Mouse (Mus musculus) right cerebral cortex, postnatal 36 days (tissue): Measurements from ENCODE around the gene Gm7247.
"Not testable (repeated sequence)": the region's sequence is repeated elsewhere in the genome, so short reads cannot be mapped to it uniquely, and the experiment has no call there.

Experiments used
- DNase-seq, 2 experiments: peaks; one replicate each; pipeline ENCODE4 v3.0.0; 2022; ENCODE audit warnings: low spot score in 2 of 2, mixed read lengths in 1 of 2

Gm7247 gene

GRCm38 (mm10) chr14:51361456-51361855, at the start of gene Gm7247:
Gene Gm7247 (plus strand): TSS chr14:51361756.
- DNase-seq = no peak

GRCm38 (mm10) chr14:51324001-51324400, 37.6 kb upstream of the Gm7247 start:
- peak in 1 of 2 experiments; percentile 1 for DNase-seq

- DNase-seq = no peak
These were observed 15.5 kb upstream of the Gm7247 start for GRCm38 (mm10) chr14:51346027-51346426.

DNA sequence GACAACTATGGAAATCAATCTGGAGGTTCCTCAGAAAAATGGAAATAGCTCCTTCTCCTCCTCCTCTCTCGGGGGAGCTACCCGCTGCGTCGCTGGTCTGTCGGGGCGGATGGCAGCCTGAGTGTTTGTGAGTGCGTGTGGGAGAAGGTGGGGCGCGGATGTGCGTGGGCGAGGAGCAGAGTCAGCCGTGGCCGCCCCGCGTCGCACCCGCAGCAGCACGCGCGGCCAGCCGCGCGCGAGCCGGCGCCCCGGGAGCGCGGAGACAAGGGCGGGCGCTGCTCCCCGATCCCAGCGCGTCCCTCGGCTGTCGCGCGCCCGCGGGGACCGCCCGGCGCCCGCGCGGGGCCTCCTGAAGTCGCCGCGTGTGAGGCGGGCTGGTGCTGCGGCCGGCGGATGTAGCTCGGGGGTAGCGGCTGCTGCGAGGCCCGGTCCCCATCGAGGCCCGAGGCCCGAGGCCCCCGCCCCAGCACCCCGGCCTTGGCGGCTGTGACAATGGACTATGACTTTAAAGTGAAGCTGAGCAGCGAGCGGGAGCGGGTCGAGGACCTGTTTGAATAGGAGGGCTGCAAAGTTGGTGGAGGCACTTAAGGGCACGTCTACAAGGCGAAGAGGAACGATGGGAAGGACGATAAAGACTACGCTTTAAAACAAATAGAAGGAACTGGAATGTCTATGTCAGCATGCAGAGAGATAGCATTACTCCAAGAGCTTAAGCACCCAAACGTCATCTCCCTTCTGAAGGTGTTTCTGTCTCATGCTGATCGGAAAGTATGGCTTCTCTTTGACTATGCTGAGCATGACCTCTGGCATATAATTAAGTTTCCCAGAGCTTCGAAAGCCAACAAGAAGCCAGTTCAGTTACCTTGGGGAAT, 3.2 kb upstream of the Gm7247 start:
- DNase-seq = peak; percentile 61 to 64

- no peak for DNase-seq
These were observed 21.2 kb downstream of the Gm7247 start for GRCm38 (mm10) chr14:51382805-51383204.

DNA sequence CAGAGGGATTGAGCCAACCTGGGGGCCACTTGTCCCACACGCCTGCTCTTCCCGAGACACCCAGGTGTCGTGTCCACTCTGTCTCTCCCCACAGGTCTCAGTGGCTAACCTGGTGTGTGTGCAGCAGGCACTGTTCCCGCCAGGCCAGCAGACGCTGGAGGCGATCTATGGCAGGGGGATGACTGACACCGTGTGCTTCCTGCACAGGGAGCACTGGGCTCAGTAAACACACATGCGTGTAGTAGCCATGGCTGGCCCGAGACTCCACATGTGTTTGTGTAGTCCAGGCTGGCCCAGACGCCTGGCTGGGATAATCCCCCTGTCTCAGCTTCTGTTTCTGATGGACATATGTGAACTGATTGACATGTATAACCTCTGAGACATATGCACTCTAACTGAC, 22.8 kb downstream of the Gm7247 start:
- no peak for DNase-seq

- no peak for DNase-seq
These were observed 24.2 kb downstream of the Gm7247 start for GRCm38 (mm10) chr14:51385741-51386140.

GRCm38 (mm10) chr14:51387768-51388167, 26.2 kb downstream of the Gm7247 start:
- DNase-seq = no peak

DNA sequence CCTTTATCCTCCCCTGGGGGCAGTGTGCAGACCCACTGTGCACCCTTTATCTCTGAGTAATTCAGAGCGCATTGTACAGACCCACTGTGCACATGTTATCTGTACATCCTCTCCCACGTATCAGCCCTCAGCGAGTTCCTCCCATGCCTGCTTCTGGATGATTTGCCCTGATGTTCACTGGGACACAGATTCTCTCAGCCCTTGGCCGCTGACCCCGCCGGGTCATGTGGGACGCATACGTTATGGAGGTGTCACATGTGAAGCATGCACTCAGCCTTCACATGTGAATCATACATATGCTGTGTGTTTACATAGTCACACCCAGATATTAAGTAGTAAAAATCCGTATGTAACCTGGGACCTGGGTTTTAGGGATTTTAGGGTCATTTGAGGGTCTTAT, 26.7 kb downstream of the Gm7247 start:
- DNase-seq = no peak

GRCm38 (mm10) chr14:51410520-51410919, 49.0 kb downstream of the Gm7247 start, which contains the start of gene Vmn2r88:
Gene Vmn2r88 (plus strand): TSS chr14:51410820.
- DNase-seq = no peak

DNA sequence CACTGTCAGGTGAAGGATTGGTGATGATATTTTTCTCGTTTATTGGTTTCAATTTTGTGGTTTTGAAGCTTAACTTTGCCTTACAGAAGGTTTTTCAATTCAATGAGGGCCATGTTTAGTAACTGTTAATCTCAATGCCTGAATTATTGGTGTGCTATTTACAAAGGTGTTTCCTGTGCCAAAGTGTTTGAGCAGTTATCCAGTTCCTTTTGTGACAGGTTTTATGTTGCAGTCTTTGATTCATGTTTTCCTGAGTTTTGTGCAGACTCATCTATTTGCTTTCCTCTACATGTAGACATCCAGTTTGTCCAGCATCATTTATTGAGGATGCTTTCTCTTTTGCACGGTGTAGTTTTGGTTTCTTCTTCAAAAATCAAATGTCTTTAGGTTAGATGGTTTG, 62.3 kb downstream of the Gm7247 start:
- DNase-seq = no peak

GRCm38 (mm10) chr14:51430138-51430537, 68.6 kb downstream of the Gm7247 start:
- not testable (repeated sequence) for DNase-seq

GRCm38 (mm10) chr14:51434546-51434945, 73.0 kb downstream of the Gm7247 start:
- DNase-seq = no peak

GRCm38 (mm10) chr14:51435020-51435419, 73.5 kb downstream of the Gm7247 start:
- no peak for DNase-seq

DNA sequence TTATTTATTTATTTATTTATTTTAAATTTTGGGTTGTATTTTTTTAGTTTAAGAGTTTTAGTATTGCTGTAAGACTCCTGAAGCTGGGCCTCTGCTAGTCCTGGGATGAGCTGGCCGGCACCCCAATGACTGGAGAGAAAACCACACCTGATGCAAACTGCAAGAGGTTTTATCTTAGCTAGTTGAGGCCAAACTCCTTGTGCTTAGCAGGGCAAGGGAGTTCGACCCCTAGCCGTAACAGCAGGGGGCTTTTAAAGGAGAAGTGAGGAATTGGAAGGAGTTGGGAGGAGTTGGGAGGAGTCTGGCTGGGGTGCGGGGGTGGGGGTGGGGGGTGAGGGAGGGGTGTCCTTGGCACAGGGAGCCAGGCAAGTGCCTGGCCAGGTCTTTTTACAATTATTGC, 77.4 kb downstream of the Gm7247 start:
- no peak for DNase-seq

DNA sequence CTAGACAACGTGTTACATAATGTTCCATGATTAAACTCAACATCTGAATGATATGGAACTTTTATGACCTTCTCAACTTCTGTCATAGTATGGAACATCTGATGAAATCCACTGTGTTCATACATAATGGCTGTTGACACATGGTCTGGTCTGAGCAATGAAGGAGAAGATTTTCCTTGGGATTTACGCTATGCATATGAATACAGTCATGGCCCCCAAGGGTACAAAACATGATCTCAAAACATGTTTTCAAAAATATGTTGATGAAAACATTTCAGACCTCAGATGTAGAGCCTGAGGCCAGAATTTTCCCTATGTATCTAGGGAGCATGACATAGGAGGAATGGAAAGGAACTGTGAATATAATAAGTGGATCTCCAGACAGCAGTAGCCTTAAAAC, 90.0 kb downstream of the Gm7247 start, which contains the start of gene Vmn2r89:
TSS of gene Vmn2r89 (plus strand) at position 301 of the 400 bp plus-strand sequence.
- DNase-seq = not testable (repeated sequence)

- DNase-seq = not testable (repeated sequence)
These were observed 118.7 kb downstream of the Gm7247 start for GRCm38 (mm10) chr14:51480278-51480677.

GRCm38 (mm10) chr14:51481332-51482015, 119.9 kb downstream of the Gm7247 start:
- not testable (repeated sequence) for DNase-seq

DNA sequence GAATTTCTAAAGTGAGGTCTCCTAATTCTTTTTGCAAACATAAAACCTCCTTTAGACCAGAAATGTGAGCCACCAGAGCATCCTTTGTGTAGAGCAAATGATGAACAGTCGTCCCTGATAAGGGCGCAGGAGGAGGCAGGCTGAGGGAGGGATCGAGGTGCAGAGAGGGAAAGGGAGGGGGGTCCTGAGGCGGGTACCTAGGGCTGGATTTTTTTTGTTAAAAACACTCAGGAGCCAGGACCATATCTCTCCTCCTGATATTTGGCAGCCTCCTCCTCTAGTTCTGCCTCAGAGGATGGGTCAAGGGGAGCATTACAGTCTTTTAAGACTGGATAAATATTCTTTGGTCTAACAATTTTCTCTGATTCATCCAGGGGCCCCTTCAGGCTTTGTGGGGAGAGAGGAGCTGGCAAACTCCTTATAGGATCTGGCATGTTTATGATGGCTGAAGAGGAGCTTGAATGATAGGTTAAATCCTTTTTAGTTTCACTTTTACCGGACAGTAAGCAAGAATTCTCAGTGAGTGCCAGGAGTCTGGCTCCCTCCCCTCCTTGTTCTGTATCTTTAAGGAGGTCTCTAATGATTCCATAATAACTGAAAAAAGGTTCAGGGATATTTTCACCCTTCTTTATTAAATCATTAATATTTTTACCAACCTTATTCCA, 120.6 kb downstream of the Gm7247 start:
- DNase-seq = no peak

- not testable (repeated sequence) for DNase-seq
These were observed 121.4 kb downstream of the Gm7247 start for GRCm38 (mm10) chr14:51482971-51483381.

GRCm38 (mm10) chr14:51483671-51484070, 122.1 kb downstream of the Gm7247 start:
- no peak for DNase-seq

- DNase-seq = no peak
These were observed 124.6 kb downstream of the Gm7247 start for GRCm38 (mm10) chr14:51486111-51486510.
